Mouse (Mus musculus) gastrocnemius, postnatal 14 days (tissue): ENCODE measurements around the gene Prdx5. TPM values are rescaled to one million over a fixed set of nuclear protein-coding genes. Genes with fewer than 3 reads are reported as not detected.

Experiments
- DNase-seq: peaks from one replicate; pipeline ENCODE4 v3.0.0; 2021; ENCODE audit warnings: mixed read lengths
- intact Hi-C: fragments of 180-260 bp; cut with DNase I; formaldehyde crosslinking; loops from one replicate; pipeline ENCODE4 v1.15.1; 2025; ENCODE audit warnings: low total_unique reads
- total RNA-seq, 2 experiments: library from RNA; stranded (reverse); gene quantifications; 2 replicates each; pipeline ENCODE4 v1.2.3; 2021

Gene Prdx5
- total RNA-seq, 2 experiments from 2014 or later = 159 to 187 TPM

DNA sequence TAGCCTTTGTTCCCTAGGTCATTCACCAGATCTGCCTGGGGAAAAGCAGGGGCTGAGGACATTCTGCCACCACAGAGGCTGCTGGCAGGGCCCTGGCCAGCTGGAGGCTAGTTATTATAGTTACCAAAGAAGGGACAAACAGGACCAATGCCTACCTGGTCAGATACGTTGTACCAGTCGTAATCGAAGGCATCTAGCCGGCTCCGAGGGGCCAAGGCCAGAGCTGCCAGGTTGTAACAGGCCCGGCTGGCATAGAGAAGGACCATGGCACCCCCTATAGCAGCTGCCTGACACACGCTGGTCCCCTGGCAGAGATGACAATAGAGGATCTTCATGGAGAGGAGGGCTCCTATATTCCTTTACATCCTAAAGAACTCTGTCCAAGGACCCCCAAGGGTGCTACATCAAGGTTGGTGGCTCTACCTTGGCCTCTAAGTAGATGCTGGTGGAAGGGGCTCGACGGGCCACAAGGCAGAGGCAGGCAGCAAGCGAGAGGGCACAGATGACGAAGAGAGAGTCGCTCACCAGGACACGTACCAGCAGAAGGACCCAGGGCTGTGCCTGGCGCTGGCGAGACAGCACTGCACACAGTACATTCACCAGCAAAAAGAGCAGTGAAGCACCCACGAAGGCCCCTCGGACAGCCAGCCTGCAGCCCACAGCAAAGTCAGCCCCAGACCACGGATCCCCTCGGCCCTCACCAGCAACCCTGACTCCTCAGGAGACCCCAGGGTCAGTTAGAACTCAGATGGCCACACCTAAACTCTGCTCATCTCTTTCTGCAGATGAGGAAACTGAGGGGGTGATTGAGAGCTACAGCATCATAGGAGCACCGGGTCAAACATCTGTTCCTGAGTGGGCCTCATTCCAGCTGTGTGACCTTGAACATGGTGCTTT, 29.4 kb upstream of the Prdx5 start:
- DNase-seq = no peak
- intact Hi-C loops = no loop called here

GRCm38 (mm10) chr19:6937541-6938465, 27.9 kb upstream of the Prdx5 start:
- no peak for DNase-seq
- intact Hi-C loops = no loop called here

DNA sequence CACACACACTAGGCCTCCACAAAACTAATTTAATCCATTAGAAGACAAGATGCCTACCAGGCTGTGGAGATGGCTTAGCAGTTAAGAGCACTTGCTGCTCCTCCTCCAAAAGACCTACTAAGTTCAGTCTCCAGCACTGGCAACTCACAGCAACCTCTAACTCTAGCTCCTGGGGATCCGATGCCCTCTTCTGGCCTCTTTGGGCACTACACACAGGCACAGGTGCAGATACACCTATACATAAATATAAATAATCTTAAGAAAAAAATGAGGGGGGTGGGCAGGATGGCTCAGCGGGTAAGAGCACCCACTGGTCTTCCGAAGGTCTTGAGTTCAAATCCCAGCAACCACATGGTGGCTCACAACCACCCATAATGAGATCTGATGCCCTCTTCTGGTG, 26.4 kb upstream of the Prdx5 start:
- no peak for DNase-seq

GRCm38 (mm10) chr19:6934195-6934977, 24.5 kb upstream of the Prdx5 start, which contains the start of gene Kcnk4:
Kcnk4 (minus strand) TSS chr19:6934515.
- no peak for DNase-seq
- intact Hi-C loops = no loop called here

More for the DNA sequence above, 26.4 kb upstream of the Prdx5 start:
- intact Hi-C loops = no loop called here

DNA sequence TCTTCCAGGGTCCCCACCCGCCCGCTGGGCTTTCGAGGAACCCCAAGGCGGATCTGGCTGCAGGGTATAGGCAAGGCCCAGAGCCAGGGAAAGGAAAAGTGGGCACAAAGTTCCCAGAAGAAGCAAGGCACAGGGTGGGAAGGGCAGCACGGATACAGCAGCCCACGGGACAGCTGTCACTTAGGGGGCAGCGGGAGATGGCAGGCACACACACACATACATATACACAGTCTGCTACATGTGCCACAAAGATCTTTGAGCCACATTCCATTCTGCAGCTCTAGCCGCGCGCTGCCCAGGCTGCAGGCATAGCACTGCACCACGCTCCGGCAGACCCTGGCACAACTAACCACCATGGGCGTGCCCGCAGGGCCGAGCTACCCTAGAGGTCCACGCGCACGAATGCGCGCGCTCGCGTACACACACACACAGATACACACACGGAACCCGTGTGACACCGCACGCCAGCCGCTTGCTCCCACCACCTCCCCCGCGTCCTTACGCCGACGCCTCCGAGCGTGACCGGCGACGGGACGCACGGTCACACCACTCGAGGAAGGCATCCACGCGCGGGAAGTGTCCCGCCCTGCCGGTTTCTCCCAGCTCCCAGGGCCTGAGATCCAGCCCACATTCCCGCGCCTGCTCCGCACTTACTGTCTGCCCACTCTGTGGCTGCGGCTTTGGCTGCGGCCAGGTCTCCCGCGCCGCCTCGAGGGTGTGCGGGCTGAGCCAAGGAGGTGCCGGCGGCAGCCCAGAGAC, 23.7 kb upstream of the Prdx5 start:
- DNase-seq = no peak

DNA sequence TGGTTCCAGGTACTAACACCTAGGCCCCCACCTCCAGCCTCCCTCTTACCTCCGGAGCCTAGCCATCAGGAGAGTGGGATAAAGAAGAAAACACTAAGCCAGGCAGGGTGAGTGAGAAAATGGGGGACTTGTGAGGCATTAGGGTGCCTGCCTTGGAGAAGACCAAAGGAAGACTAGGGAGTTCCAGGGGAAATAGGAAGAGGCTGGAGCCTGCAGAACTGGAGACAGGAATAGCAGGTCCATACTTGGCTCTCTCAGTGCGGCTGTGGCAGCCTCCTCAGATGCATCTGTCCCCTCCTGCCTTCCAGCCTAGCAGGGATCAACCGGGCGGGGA, 23.2 kb upstream of the Prdx5 start:
- DNase-seq = no peak
- intact Hi-C loops = no loop called here

More for the DNA sequence above, 23.7 kb upstream of the Prdx5 start:
- intact Hi-C loops = no loop called here

DNA sequence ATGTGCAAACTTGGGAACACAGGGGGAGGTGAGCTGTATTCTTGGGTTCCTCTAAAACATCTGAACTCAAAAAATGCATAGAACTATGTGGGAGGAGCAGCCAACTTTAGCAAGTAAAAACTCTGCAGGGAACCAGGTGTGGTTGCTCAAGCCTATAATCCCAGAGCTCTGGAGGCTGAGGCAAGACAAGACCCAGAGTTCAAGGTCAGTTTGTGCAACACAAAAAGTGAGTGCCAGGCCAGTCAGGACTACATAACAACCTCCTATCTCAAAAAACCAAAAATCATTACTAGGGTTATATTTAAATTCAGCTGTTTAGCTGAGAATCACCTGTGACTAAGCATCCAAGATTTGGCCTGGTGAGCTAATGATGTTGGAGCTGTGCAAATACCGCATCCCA, 22.1 kb upstream of the Prdx5 start:
- intact Hi-C loops = no loop called here
- no peak for DNase-seq

DNA sequence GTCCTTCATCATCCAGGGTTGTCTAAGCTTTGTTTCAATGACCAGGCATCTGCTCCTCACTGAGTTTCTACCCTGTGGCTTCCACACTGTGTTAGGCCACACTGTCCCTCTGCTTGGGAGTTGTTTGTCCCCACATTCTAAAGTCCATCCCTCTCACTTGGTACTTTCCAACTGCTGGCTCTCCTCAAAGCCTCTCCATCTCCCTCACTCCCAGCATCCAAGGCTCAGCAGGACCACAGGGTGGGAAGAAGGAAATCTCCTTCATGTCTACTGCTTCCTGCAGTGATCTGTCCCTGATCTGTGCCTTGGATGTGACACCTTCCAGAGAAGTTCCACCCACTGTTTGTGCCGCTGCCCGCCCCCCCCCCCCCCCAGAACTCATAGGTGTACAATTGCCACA, 21.1 kb upstream of the Prdx5 start:
- no peak for DNase-seq

DNA sequence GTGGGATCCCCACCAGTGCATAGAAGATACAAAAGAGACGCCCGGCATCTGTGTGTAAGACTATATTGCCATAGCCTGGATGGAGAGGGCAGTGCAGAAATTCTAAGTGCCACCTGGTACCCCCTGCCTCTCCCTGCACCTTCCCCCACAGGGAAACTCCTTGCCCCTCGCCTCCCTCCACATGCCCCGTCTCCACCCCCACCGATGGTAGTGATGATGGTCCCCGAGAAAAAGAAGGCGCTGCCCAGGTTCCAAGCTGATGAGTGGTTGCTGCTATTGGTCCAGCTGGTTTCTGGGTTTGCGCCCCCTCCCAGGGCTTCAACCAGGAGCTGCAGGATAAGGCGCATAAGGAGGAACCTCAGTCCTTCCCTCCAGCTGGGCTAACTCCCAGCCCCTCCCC, 18.2 kb upstream of the Prdx5 start:
- intact Hi-C loops = no loop called here
- no peak for DNase-seq

More for the DNA sequence above, 21.1 kb upstream of the Prdx5 start:
- intact Hi-C loops = no loop called here

DNA sequence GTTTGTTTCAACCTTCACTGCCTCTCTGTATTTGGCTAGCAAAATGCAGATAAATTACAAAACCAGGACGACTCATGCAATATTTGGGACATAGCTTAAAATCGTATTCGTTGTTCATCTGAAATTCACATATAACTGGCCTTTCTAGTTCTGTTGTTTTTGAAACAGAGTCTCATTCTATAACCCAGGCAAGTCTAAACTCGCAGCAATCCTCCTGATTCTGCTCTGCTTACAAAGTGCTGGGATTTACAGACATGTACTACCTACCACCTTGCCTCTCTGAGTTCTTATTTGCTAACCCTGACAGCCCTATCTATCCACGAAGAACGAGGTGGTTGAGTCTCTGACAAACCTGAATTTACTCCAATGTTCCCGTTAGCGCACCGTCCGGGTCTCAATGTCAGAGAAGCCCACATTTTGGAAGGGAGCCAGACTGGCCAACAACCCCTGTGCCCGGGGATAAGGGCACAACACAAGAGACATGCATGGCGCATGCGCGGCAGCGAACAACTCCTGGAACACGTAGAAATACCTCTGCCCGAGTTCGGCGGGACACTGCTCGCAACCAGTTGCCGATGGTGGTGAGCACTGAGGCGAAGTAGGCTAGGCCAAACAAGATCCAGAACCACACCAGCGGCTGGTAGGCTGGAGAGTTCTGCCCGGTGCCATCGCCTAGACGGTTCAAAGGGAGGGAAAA, 16.8 kb upstream of the Prdx5 start:
- intact Hi-C loops = no loop called here
- no peak for DNase-seq

GRCm38 (mm10) chr19:6925611-6926329, 15.9 kb upstream of the Prdx5 start:
- no peak for DNase-seq
- intact Hi-C loops = no loop called here

GRCm38 (mm10) chr19:6925307-6925573, 15.3 kb upstream of the Prdx5 start, which contains the start of gene Catsperz:
Catsperz (minus strand) TSS chr19:6925380.
- intact Hi-C loops = no loop called here
- no peak for DNase-seq

DNA sequence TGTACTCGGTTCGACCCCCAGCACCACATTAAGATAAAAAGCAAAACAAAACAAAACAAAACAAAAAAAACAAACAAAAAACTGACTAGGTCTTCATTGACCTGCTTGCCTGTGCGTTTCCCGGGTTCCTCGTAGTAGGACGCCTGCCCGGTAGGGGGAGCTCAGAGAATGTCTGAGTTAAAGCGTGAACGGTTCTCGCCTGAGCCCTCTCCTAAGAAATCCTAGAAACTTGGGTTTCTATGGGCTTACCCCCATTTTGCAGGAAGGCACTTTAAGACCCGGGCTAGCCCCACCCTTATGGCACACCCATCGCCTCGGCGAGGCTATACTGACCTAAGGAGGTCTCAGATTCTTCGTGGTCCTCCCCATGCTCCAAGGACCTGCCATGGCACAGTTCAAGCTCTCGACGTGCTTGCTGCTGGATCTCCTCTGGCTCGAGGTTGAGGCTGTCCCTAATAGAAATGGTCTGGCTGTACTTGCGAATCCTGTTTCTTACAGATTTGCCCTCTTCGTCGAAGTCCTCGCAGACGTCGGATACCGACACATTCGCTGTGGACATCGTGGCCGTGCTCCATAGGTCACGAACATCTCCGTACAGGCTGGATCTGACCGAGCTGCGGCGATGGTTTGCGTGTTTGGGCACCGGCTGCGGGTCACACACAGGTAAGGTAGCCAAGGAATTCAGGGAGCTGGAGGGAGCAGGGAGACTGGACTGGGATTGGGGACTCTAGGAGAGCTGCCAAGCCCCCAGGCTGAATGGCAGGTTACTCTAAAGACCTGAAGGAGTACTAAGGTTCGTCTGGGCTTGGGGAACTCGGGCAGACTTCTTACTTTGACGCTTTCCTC, 14.8 kb upstream of the Prdx5 start:
- DNase-seq = peak; percentile 83
- intact Hi-C loops = no loop called here

- DNase-seq = no peak
- intact Hi-C loops = no loop called here
Measured at GRCm38 (mm10) chr19:6922901-6923735, 13.2 kb upstream of the Prdx5 start.

GRCm38 (mm10) chr19:6921647-6922567, 12.0 kb upstream of the Prdx5 start, which contains the start of gene Esrra:
Esrra (minus strand) TSS chr19:6921813.
- peak; percentile 100 for DNase-seq
- intact Hi-C loops = no loop called here
